Mouse (Mus musculus) small intestine, adult 2 months (tissue): ENCODE data around the gene Slc25a4.

Experiments used
- CTCF ChIP-seq: fragments of 200-500 bp; IDR thresholded peaks from 2 replicates; pipeline ENCODE4 v1.5.1; 2012; ENCODE audit warnings: low read depth, mild to moderate bottlenecking, control low read depth, inconsistent platforms, low read length, moderate library complexity, mixed read lengths; ENCODE audit not compliant: insufficient replicate concordance, insufficient read length; ENCODE audit errors: extremely low read depth
- POLR2A ChIP-seq: fragments of 200-500 bp; IDR thresholded peaks from 2 replicates; pipeline ENCODE4 v1.6.1; 2012; ENCODE audit warnings: low read depth, mild to moderate bottlenecking, control low read depth, inconsistent platforms, low read length, moderate library complexity

GRCm38 (mm10) chr8:46180136-46180535 lies 30.9 kb downstream of the Slc25a4 start:
- TF ChIP-seq CTCF (no peak), POLR2A (no peak)
